Mouse (Mus musculus) forebrain, postnatal 0 days (tissue): Measurements from ENCODE around the gene Ccpg1. TPM values are rescaled to one million over a fixed set of nuclear protein-coding genes. Genes with fewer than 3 reads are reported as not detected.

Experiments used
- ATAC-seq: fragments of 200-750 bp; cut with Nextera tagmentation; 2 replicates; pipeline ENCODE4 v1.8.0; 2017; ENCODE audit warnings: mild to moderate bottlenecking, moderate library complexity
- DNase-seq: peaks from one replicate; pipeline ENCODE4 v3.0.0-alpha.2; 2015
- H3K27ac ChIP-seq: fragments of 300-500 bp; sonication (generic); 2 replicates; pipeline ENCODE4 v1.5.1; 2014; ENCODE audit warnings: low read depth, mild to moderate bottlenecking, antibody characterized with exemption, low read length, moderate library complexity, mixed read lengths
- H3K27me3 ChIP-seq: fragments of 300-500 bp; sonication (generic); 2 replicates; pipeline ENCODE4 v1.6.1; 2014; ENCODE audit warnings: mild to moderate bottlenecking, low read length, mixed read lengths; ENCODE audit not compliant: insufficient read depth
- H3K36me3 ChIP-seq: fragments of 300-500 bp; sonication (generic); 2 replicates; pipeline ENCODE4 v1.6.1; 2014; ENCODE audit warnings: mild to moderate bottlenecking, moderate library complexity; ENCODE audit not compliant: insufficient read depth
- H3K4me1 ChIP-seq: fragments of 300-500 bp; sonication (generic); 2 replicates; pipeline ENCODE4 v1.6.1; 2014; ENCODE audit warnings: antibody characterized with exemption; ENCODE audit not compliant: insufficient read depth
- H3K4me2 ChIP-seq: fragments of 300-500 bp; sonication (generic); 2 replicates; pipeline ENCODE4 v1.6.1; 2014; ENCODE audit warnings: low read depth, mild to moderate bottlenecking, moderate library complexity
- H3K4me3 ChIP-seq: fragments of 300-500 bp; sonication (generic); 2 replicates; pipeline ENCODE4 v1.5.1; 2014; ENCODE audit warnings: low read depth, low read length, mixed read lengths
- H3K9ac ChIP-seq: fragments of 300-500 bp; sonication (generic); 2 replicates; pipeline ENCODE4 v1.6.1; 2014; ENCODE audit warnings: mild to moderate bottlenecking
- H3K9me3 ChIP-seq: fragments of 300-500 bp; sonication (generic); 2 replicates; pipeline ENCODE4 v1.6.1; 2016; ENCODE audit warnings: low read length
- CTCF ChIP-seq: sonication (generic); IDR thresholded peaks from 2 replicates; pipeline ENCODE4 v1.5.1; 2016; ENCODE audit warnings: antibody characterized with exemption, control low read depth, low read depth
- WGBS: fragments of 180-500 bp; shearing (Covaris S2); extraction: QIAGEN DNeasy Blood & Tissue Kit; methylation state at CpG from one replicate; pipeline ENCODE4 v1.1.7; 2014; 5-methylcytosine and 5-hydroxymethylcytosine counted together
- polyA plus RNA-seq: library from polyadenylated mRNA; unstranded; fragments of >200 nt; fragmentation: Nextera tagmentation; extraction: Ambion mirVana; gene quantifications from 2 replicates; pipeline ENCODE4 v1.2.1, GENCODE M21; 2015
- total RNA-seq: library from RNA; depleted of rRNA; stranded (reverse); fragments of >200 nt; gene quantifications from 2 replicates; pipeline ENCODE4 v1.2.3, GENCODE M21; 2014

The Ccpg1 gene
- total and polyA plus RNA-seq, 2 experiments from 2014 or later, result 31.9 to 42.5 TPM

- ATAC-seq, result no peak
- no peak overlapping the region for H3K4me2 ChIP-seq
Observed at GRCm38 (mm10) chr9:72996167-72996566, 10.9 kb downstream of the Ccpg1 start.

GRCm38 (mm10) chr9:72996806-72997205 lies 11.6 kb downstream of the Ccpg1 start:
- H3K9ac ChIP-seq, result no peak overlapping the region
- TF ChIP-seq CTCF, result no peak
- H3K27me3 ChIP-seq, result no peaks in the 10 kb centered on the region
- no peak overlapping the region for H3K4me3 ChIP-seq
- DNase-seq, result no peak
- H3K36me3 ChIP-seq, result peaks cover 14% of the 10 kb centered on the region
- no peaks in the 10 kb centered on the region for H3K9me3 ChIP-seq
- no peak overlapping the region for H3K4me2 ChIP-seq
- 46% methylated on average over 7 of the region's 7 CpGs for WGBS
- ATAC-seq, result no peak
- H3K4me1 ChIP-seq, result no peaks in the 10 kb centered on the region
- H3K27ac ChIP-seq, result no peak overlapping the region

More at GRCm38 (mm10) chr9:72996167-72996566, 10.9 kb downstream of the Ccpg1 start:
- Histone ChIP-seq H3K27ac (no peak overlapping the region), H3K36me3 (peaks cover 10% of the 10 kb centered on the region), H3K9me3 (no peaks in the 10 kb centered on the region), H3K9ac (no peak overlapping the region), H3K4me1 (no peaks in the 10 kb centered on the region), H3K27me3 (no peaks in the 10 kb centered on the region), H3K4me3 (no peak overlapping the region)
- DNase-seq, result no peak
- TF ChIP-seq CTCF, result no peak

GRCm38 (mm10) chr9:73000487-73000886 lies 15.3 kb downstream of the Ccpg1 start:
- ATAC-seq (no peak), DNase-seq (peak; percentile 3)
- Histone ChIP-seq H3K4me3 (no peak overlapping the region), H3K4me2 (no peak overlapping the region), H3K4me1 (no peaks in the 10 kb centered on the region), H3K36me3 (peaks cover 35% of the 10 kb centered on the region), H3K9ac (no peak overlapping the region), H3K27me3 (no peaks in the 10 kb centered on the region), H3K27ac (no peak overlapping the region), H3K9me3 (no peaks in the 10 kb centered on the region)
- TF ChIP-seq CTCF, result peak; percentile 38
- WGBS, result 79% methylated on average over 2 of the region's 2 CpGs

- Histone ChIP-seq H3K9ac (no peak overlapping the region), H3K27ac (no peak overlapping the region), H3K4me2 (no peak overlapping the region), H3K9me3 (no peaks in the 10 kb centered on the region), H3K4me3 (no peak overlapping the region), H3K4me1 (no peaks in the 10 kb centered on the region), H3K27me3 (no peaks in the 10 kb centered on the region), H3K36me3 (peaks cover 43% of the 10 kb centered on the region)
- ATAC-seq (no peak), DNase-seq (no peak)
- 88% methylated on average over 13 of the region's 13 CpGs for WGBS
- no peak for TF ChIP-seq CTCF
Observed at GRCm38 (mm10) chr9:73001314-73002011, 16.2 kb downstream of the Ccpg1 start.

- Histone ChIP-seq H3K4me2 (no peak overlapping the region), H3K27ac (no peak overlapping the region), H3K9me3 (no peaks in the 10 kb centered on the region), H3K36me3 (peaks cover 43% of the 10 kb centered on the region), H3K9ac (no peak overlapping the region), H3K27me3 (no peaks in the 10 kb centered on the region), H3K4me3 (no peak overlapping the region), H3K4me1 (no peaks in the 10 kb centered on the region)
- DNase-seq (no peak), ATAC-seq (no peak)
- WGBS, result 47% methylated on average over 3 of the region's 3 CpGs
- no peak for TF ChIP-seq CTCF
Observed at GRCm38 (mm10) chr9:73002177-73002576, 16.9 kb downstream of the Ccpg1 start.

GRCm38 (mm10) chr9:73004076-73004475 lies 18.8 kb downstream of the Ccpg1 start:
- Histone ChIP-seq H3K4me3 (no peak overlapping the region), H3K4me2 (no peak overlapping the region), H3K27me3 (no peaks in the 10 kb centered on the region), H3K9ac (no peak overlapping the region), H3K36me3 (peaks cover 48% of the 10 kb centered on the region), H3K9me3 (no peaks in the 10 kb centered on the region), H3K27ac (no peak overlapping the region), H3K4me1 (no peaks in the 10 kb centered on the region)
- DNase-seq, result no peak
- TF ChIP-seq CTCF, result no peak
- WGBS, result 89% methylated on average over 8 of the region's 8 CpGs
- ATAC-seq, result no peak

GRCm38 (mm10) chr9:73005106-73005505 lies 19.9 kb downstream of the Ccpg1 start:
- H3K27ac ChIP-seq, result no peak overlapping the region
- ATAC-seq (no peak), DNase-seq (no peak)
- peaks cover 48% of the 10 kb centered on the region for H3K36me3 ChIP-seq
- TF ChIP-seq CTCF, result no peak
- H3K9ac ChIP-seq, result no peak overlapping the region
- no peaks in the 10 kb centered on the region for H3K9me3 ChIP-seq
- H3K4me1 ChIP-seq, result no peaks in the 10 kb centered on the region
- no peaks in the 10 kb centered on the region for H3K27me3 ChIP-seq
- 83% methylated on average over 6 of the region's 6 CpGs for WGBS
- H3K4me2 ChIP-seq, result no peak overlapping the region
- H3K4me3 ChIP-seq, result no peak overlapping the region
